Mouse (Mus musculus) NIH3T3 (cell line): Measurements from ENCODE around the gene Kmt2e.

Experiments used
- DNase-seq: peaks from one replicate; pipeline ENCODE4 v3.0.0-alpha.2; 2012; ENCODE audit warnings: low read depth

Gene Kmt2e

DNA sequence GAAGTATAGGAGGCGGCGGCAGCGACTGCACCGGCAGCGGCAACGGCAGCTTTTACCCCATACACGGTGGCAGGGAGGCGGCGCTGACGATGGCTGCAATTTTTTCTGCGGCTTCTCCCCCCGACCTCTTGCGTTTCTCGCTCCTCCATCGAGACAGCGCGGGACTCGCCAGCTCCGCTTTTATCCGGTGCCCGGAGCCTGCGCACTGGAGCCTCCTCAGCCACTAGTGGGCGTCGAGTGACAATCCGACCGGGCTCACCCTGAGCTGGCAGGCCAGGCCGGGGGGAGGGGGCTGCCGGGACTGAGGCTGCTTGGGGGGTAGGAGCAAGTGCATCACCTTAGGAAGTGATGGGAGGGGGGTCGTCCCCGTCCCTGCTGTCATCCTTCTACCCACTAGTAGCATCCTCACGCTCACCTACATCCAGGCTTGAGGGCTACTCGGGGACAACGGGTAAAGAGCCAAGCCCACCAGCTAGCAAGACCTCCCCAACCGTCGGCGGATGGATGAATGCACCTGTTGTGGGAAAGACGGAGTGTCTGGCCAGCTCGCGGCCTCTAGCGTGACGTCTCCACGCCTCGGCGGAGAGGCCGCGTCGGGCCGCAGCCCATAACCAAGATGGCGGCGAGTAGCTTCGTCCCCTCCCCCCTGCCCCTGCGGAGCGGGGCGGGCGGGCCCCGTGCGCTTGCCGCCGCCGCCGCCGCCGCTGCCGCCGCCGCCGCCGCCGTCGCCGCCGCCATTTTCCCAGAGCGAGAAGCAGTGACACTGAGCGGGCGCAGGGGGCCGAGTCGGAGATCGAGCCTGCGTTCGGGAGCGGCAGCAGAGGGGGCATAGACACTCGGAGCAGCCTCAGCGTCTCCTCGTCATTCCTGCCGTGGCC is at the start of gene Kmt2e:
Gene Kmt2e (plus strand): TSS at position 722 of the 878 bp plus-strand sequence.
- peak; percentile 95 for DNase-seq

DNA sequence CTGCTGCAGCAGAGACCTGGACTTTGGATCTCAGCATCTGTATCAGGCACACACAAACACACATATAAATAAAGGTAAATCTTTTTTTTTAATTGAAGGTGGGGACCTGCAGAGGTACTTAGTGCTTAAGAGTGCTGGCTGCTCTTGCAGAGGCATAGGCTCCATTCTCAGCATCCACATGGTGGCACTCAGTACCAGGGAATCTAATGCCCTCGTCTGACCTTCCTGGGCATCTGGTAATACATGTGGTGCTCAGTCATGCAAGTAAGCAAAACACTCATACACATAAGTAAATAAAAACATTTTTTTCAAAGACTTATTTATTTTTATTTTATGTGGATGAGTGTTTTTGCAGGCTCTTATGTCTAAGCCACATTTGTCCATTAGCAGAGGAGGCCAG is 49.1 kb upstream of the Kmt2e start:
- peak; percentile 73 for DNase-seq

DNA sequence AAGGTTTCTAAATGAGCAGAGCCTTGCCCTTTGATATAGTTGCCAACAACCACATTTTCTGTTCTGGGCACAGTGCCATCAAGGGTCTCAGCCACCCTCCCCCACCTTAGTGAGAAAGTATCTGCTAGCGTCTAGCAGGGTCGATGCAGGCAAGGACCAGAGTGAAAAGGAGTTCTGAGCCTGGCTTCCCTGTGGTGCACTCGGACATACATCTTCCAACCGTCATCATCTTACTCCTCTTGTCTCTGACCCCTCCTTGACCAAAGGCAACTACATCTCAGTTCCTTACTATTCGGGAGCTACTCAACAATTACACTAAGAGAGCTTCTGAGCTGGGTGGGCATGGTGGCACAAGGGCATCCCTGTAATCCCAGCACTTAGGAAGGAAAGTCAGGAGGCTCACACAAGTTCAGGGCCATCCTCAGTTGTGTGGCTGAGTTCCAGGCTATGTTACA is 48.5 kb upstream of the Kmt2e start:
- DNase-seq, result no peak

DNA sequence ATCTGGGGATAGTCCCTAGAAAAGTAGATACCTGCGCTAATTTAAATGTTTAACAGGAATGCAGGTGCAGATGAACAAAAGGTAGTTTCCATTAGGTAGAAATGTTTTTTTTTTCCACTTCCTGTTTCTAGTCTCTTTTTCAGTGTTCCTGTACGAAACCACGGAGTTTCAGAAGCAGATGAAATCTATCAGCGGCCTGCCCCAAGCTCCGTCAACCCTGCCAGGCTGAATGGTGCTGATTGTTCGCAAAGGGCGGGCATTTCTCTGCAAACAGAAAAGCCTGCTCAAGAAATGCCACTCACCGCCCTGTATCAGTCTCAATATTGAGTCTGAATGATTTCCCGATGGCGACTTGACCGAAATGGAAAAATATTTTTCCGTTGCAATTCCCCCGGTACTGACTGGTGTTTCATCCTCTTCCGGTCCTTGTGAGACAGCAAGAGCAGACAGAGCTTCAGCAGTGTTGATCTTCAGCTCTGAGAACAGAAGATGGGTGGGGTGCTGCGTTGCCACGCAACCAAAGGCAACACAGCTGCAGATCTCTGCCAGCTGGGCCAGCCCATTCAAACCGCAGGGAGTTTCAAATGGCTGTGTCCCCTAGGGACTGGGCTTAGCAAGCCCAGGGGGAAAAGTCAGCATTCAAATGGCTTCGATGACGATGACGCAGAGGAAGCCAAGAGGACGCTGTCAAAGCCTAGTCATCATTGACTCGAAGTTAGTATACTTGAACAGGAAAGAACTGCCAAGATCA is 47.5 kb upstream of the Kmt2e start:
- DNase-seq, result peak; percentile 93

DNA sequence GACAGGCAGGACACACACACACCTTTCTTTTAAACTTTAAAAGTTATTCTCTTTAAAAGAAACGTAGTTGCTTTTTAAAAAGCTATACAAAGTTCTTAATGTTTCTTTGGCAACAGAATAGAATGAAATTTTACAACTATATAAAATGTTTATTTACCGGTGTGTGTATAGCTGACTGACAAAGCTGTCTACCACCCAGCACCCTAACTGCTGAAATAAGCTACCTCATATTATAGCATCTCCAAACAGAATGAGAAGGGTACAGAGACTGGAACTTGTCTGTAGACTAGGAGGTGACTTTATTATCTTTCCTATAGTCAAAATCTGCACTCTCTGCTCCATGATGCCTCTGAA is 47.0 kb upstream of the Kmt2e start:
- DNase-seq, result no peak

DNA sequence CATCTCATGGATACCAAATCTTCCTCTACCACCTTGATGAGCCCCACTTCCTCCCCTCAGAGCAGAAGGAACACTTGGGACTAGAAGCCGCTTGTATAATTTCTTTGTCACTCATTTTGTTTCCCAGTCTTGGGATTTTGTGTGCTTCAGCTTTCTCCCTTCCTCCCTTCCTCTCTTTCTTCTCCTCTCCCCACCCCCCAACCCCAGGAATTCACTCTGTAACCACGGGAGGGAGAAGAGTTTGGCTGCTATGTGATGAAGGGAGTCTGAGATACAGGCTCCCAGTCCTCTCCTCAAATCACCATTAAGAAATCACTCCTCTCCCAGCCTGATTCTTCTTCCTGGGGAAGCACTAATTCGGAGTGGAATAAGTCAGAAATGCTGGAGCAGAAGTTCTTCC is 46.1 kb upstream of the Kmt2e start:
- no peak for DNase-seq

DNA sequence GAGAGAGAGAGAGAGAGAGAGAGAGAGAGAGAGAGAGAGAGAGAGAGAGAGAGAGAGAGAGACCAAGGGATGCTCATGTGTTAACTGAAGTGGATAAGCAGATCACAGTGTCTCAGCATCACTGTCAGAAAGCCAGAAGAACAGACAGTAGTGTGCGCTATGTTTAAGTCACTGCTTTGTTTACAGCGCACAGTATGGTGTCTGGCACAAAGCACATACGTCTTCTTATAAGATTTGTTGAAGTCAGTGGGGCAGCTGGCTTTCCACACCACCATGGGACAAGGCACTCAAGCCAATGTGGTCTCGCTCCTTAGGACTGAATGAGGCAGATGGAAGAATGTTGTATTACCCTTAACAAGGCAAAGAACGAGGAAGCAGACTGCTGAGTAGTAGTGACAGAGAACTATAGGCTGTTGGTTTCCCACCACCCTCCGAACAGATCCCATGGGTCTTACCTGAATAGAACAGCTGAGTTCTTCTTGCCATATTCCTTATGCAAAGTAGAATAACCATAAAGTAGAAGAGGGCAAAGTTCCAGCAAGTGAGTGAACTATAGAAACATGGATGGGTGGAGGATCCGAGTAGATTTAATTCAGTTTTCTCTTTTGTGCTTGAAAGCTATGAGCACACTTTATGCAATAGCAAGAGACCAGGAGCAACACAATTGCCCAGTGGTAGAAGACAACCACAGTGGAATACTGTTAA is 44.5 kb upstream of the Kmt2e start:
- DNase-seq, result no peak

DNA sequence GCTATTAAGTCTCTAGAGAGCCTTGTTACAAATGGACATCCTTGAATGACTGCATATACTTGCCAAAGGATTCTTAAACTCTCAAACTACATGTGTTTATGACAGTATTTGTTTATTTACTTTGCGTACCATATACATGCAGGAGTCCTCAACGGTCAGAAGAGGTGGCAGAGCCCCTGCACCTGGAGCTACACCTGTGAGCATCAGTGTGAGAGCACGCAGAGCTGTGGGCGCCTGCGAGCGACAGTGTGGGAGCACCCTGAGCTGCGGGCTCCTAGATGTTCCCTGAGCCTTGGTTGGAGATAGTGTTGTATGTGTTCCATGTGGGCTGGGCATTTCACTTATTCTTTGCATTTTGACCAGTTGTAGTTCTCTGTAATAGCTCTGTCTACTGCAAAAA is 42.5 kb upstream of the Kmt2e start:
- no peak for DNase-seq

DNA sequence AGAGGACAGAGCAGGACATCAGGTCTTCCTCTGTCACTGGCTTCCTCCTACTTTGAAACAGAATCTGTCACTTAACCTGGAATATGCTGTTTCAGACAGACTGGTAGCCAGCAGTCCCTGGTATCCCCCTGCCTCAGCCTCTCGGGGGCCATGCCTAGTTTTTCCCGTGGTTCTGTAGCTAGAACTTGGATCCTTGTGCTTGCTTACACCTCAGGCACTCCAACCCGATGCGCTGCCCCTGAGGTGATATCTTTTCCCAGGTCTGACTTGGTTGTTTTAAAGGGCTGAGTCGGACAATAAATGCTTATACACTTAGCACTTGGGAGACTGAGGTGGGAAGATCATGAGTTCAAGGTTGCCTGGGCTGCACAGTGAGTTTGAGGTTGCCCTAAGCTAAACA is 40.4 kb upstream of the Kmt2e start:
- DNase-seq, result no peak

DNA sequence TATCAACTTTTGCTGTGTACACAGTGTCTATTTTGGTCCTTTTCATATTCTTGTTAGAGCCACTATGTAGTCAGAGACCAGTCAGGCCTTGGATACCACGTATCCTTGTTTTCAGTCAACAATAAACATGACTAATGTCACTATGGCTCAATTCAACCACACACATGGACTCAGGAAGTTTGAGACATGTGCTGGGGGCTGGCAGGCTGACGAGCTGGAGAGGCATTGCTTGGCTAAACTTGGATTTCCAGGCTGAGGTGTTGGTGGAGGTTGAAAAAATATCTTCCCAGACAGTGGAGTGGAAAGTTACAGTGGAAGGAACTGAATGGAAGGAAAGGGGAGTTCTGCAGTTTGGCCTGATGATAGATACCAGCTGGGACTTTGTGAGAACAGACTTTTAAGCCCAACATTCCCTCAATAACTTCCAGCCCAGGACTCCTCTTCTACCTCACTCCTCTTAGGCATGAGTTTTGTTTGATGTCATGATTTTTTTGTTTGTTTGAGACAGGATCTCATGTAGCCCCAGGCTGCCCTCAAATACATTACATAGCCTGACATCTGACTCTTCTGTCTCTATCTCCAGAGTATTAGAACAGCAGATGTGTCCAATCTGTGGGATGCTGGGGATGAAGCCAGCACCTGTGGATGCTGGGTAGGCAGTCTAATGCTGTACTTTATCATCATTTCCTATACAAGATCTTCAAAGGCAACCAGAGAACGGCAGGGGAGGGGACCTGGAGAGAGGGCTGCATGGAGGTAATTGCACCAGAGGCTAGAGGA is 39.7 kb upstream of the Kmt2e start:
- DNase-seq, result peak; percentile 70

DNA sequence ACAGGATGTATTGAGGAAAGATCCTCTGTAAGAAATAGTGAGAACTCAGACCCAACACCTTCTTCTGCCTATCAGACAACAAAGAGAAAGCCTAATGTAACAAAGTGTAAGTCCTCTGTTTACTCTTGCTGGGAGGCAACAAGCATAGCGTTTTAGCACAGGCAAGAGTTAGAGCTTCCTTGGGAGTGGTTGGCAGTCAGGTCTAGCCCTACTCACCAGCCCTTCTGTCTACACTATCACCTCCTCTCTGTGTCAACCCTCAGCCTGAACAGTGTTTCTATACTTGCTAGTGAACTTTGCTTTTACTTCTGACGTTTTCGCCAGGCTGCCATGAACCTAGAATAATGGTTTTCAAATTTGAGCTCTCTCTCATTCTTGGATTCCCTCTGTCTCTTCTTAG is 38.5 kb upstream of the Kmt2e start:
- DNase-seq, result no peak

DNA sequence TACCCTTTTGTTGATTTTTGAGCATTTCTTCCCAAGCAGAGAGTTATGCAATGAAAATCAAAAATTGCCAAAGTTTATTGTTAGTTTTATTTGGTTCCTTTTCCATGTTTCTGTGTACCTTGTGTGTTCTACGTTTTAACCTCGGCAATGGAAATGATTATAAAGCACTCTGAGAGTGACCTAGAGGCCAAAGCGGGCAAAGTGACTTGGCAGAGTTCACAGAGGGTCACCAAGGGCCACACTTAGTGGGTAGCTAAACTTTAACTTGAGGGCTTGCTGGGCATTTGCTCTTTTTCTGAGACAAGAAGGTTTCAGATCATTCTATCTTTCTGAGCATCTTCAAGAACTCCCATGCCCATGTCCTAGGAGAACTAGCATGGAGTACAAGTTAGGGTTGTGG is 37.5 kb upstream of the Kmt2e start:
- no peak for DNase-seq

DNA sequence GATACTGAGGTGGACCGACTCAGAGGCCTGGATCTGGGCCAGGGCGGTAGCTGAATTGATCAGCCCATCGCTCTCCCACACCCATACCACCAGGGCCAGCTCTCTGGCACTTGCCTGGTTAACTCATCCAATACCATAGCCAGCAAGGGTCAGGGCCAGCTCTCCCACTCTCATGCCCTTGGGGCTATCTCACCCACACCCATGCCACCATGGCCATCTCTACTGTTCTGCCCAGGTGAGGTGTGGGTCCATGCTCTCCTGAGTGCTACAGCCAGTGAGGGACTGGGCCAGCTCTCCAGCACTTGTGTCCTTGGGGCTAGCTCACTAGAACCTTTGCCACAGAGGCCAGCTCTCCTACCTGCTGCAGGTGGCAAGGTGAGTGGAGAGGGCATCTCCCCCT is 34.1 kb upstream of the Kmt2e start:
- DNase-seq, result no peak

DNA sequence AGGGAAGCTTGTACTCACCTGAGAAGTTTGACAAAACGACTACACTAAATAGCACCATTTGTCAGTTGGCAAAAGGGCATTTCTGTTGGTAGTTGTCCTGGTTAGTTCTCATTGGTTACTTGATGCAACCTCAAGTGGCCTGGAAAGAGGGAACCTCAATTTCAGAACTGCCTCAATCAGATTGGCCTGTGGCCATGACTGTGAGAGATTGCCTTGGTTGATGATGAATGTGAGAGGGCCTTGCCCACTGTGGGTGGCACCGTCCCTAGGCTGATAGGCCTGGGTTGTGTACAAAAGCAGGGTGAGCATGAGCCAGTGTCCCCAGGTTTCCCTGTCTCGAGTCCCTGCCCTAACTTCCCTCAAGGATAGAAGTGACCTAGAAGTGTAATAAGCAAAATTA is 33.4 kb upstream of the Kmt2e start:
- DNase-seq, result no peak

DNA sequence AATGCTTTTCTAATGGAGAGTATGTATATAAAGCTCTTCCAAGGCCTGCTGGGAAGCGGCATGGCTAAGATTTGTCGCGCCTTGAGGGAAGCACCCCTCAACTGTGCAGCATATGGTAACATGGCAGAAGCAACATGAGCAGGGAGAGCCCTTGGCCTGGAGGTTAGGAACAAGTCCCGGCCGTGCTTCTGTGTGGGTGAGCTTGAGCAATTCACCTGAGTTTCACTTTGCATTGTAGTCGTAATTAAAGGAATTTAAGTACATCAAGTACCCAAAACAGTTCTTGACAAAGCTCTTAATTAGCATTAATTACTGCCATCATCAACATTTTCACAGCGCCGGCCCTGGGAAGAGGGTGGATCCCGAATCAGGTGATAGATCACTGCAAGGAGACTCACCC is 32.9 kb upstream of the Kmt2e start:
- DNase-seq, result no peak

DNA sequence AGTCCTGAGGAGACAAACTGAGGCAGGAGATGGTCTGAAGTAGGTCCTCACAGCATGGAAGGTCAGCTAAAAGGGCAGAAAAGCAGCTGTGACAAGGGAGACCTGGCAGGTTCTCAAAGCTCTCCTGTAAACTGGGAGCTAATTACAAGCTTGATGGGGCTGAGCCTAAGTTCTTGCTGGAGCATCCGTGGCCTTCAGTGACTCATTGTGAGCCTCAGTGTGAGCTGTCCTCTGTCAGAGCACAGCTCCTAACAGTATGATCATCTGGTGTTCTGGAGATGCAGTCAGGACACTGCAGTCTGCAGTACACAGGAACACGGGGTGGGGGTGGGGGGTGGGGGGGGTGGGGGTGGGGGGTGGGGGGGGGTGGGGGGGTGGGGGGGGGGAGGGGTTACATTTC is 32.2 kb upstream of the Kmt2e start:
- peak; percentile 60 for DNase-seq

DNA sequence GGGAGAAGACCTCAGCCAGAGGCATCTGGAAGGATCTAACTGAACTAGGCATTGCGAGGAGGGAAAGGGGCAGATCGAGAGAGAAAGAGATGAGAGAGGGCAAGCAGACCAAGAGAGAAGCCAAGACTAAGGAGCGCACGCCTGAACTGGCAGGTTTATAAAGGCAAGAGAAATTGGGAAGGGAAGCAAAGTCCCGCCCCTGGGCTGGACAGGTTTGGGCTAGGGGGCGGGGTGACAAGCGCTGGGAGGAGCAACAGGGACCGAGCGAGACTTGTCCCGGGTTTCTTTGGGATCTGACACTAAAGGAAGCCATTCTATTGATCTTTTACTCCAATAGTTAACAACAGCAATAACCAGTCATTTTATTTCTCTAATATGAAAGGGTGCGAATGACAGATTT is 31.1 kb upstream of the Kmt2e start:
- DNase-seq, result no peak

DNA sequence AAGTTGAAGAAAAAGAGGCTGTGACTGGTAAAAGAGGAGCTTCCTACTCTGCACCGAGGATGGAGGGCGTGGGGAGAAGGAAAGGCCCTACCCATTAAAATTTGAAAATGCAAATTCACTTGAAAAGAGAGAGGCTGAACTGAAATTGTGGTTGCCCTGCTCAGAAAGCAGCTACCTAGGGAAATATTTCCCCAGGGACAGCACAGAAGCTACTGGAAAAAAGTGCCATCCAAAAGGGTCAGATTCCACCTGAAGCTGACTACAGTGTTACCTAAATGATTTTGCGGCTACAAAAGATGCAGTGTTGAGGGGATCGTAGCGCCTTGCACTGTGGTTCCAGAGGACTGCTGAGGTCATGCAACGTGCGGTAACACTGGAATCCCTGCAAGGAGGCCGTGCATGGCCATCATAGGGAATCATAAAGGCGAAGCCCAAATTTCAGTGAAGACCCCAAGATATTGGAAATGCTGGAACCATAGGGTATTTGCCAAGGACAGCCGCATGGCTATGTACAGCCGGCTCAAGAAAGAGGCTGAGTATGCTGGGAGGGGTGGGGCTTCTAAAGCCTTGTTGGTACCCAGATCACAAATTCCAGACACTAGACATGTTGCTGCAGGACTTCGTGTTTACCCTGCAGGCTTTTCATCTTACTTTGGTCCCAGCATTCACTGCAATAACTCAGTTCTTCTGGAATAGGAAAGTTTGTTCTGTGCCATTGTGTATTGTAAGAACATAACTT is 28.4 kb upstream of the Kmt2e start:
- DNase-seq, result no peak

DNA sequence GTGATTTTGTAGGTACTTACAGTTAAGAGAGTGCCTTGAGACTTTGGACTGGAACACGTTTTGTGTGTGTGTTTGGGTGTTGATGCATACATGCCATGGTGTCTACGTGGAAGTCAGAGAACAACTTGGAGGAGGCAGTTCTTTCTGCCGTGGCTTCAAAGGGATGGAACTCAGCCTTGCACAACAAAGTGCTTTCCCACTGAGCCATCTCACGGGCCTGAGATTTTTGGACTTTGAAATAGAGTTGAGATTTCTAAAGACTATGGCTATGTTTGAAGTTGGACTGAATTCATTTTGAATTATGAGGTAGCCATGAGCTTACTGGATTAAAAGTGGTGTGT is 27.9 kb upstream of the Kmt2e start:
- no peak for DNase-seq

DNA sequence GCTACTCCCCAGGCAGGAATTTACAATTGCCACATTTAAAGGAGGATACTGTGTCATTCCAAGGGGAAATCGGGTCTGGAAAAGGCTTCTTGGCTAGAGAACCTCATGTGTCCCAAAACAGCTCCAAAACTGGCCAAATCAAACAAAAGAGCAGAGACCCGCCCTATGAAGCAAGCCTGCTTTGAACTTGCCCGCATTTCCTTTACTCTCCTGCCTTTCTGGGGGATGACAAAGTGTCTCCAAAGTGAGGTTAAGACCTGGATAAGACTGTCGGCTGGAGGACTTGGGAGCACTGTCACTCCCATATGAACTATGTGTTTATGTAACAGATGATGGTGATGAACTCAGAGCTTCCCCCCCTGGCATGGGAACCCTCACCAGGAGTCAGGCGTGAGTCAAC is 26.1 kb upstream of the Kmt2e start:
- DNase-seq, result peak; percentile 52

DNA sequence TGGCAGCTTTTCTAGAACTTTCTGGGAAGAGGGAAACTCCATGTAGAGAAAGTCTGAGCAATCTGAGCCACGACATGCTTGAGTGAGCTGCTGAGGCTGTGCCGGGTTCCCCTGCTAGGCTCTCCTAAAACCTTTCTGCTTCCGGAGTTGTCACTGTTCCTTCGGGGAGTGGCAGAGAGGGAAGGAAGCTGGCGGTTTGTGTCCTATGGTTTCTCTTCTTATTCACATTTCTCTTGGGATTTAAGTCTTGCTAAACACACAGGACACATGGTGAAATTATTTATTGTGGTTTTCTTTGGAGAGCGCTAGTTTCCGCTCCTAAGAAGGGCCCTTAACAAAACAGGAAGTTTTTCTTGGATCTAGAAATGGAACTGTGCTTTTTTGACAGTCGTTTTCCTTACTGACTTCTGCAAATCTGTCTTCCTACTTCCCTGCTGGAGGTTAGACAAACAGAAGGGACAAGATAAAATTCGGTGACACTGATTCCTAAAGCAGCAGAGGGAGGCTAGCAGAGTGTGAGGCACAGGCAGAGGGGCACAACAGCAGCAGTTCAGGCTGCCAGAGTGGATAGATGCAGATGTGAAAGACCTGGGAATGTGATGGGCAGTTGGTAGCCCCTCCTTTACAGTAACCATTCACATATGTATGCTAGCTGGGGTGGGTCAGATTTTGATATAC is 24.1 kb upstream of the Kmt2e start:
- peak; percentile 73 for DNase-seq
